Mouse (Mus musculus): ENCODE measurements around the gene Tmem141.

Gene Tmem141

DNA sequence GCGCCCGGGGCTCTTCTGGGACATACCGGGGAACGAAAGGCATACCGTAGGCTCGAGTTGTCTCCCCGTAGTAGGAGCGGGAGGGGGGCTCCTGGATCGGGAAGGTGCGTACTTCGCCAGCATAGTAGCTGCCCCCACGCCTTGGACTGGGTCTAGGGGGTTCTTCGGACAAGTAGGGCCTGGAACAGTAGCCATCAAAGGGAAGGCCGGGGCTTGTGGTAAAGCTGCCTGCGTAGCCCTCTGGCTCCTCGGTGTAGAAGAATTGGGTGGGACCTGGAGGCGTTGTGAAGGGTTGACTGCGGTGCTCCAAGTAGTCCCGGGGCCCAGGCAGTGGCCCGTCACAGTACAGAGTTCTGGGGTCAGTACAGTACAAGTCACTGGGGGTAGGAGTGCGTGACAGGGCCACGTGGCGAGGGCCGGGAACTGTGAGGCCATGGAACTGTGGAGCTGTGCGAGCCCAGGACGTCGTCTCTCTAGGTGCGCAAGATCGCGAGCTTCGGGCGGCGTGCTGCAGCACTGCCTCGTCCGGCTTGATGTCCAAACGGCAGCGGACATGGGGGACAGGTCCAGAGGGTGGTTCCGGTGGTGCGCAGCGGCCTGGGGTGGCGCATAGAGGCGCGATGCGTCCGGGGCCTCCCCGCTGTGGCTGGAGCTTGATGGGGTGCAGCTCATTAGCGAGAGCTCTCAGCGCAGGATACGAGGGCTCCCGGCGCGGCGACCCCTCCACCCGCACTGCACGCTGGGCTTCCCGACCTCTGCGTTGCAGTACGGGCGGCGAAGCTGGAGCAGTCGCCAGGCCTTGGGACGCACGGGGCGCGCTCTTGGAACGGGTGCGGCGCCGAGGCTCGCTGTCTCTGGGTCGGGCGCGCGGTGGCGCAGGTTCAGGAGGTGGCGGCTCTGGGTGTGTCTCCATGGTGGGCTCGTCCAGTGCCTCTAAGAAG is 42.7 kb downstream of the Tmem141 start:
- ATAC-seq (ENCODE audit: insufficient number of reproducible peaks, low FRiP score, low TSS enrichment) = no peak

DNA sequence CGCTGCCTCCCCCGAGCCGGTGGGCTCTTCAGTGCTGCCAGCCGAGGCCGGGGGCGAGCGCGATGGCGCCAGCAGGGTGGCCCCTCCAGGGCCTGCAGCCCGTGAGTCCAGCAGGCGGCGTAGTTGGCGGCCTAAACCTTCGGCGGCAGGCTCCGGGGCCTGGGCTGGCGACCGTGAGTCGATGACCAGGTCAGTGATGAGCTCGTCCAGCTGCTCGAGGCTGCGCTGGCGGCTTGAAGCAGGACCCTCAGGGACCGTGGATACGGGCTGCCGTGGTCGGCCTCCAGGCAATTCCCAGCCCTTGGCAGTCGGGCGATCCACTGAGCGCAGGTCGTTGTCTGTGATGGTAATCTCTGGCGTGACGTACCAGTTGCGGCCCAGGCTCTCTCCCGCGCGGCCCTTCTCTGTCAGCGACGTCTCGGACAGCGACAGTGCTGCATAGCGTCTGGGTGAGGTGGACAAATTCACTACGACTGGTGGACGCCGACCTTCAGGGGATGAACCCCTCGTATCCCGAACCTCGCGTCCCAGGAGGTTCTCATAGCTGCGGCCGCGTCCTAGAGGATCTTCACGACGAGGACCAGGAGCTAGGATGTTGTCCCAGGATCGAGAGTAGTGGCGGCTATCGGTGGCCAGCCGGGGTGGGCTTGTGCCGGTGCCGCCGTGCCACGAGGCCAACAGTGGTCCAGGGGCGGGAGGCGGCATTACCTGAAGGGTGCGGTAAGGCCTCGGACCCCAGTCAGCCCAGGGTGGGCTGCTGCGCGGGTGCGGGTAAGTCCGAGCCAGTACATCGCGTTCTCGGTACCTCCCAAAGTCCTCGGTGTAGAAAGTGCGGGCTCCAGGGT is 43.6 kb downstream of the Tmem141 start:
- no peak for ATAC-seq (ENCODE audit: insufficient number of reproducible peaks, low FRiP score, low TSS enrichment)

DNA sequence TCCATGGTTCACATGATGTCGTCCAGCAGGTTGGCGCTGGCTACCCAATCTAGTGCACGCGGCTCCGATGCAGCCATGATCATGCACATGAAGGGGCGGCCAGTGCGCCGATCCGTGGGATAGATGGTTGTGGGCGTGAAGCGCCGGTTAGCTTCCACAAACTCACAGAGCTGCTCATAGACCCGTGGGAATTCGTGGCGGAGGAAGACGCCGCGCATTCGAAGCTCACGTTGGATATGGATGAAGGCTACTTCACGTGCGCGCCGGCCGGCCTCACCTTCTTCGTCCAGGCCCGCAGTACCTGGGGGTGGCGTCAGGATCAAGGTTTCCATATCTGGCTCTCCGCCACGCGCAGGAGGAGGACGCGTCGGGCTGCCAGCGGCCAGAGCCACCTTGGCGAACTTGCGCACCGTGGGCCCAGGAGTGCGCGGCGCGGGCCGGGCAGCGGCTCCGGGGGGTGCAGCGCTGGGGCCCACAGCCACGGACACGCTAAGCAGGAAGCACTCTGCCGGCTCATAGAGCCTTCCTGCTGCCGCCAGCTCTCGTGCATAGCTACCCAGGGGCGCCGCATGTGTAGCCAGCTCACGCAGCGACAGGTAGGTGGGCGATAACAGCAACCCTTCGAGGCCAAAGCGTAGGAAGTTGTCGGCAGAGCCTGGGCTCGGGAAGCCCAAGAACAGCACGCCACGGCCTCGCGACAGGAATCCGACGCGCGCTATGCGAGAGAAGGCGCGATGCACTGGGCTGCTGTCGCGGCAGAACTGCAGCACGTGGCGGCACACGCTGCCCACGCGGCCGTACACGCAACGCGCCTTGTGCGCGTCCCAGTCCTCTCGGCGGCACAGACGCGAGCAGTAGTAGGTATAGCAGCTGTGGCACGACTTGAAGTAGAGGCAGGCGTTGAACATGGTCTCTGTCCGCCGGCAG is 44.6 kb downstream of the Tmem141 start:
- ATAC-seq (ENCODE audit: insufficient number of reproducible peaks, low FRiP score, low TSS enrichment) = no peak

DNA sequence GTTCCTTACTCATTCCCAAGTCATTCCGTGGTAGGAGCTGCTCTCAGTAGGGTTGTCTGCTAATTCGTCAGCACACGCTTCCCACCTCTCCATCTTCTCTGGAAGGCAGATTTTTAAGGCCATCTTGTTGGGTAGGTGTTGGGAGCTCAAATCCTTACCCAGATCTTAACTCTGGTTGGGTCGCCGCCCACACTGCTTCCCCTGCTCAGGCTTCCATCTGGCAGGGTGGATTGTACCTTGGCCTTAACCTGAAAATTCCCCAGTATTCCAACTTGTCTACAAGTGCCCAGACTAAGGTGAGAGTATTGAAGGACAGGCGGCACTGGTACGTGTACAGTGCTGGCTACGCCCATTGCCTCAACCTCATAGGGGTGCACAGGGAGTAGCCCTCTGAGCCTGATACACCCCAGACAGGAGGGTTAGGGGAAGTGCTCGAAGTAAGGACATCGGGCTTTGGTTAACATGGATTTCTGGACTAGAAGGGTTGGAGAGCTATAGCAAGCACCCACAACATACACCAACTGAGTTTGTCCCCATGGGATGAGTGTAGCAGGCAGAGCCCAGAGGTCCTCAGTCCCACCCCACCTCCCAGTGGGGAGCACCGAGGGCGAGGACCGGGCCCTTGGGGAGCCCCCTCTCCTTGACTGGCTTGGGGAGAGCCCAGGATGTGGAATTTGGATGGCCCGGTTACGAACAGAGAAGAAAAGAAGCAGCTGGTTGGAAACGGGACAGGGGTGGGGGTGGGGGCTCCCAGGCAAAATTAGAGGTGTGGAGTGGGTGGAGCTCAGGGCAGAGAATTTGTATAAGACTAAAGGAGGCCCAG is 45.6 kb downstream of the Tmem141 start:
- no peak for ATAC-seq (ENCODE audit: insufficient number of reproducible peaks, low FRiP score, low TSS enrichment)

DNA sequence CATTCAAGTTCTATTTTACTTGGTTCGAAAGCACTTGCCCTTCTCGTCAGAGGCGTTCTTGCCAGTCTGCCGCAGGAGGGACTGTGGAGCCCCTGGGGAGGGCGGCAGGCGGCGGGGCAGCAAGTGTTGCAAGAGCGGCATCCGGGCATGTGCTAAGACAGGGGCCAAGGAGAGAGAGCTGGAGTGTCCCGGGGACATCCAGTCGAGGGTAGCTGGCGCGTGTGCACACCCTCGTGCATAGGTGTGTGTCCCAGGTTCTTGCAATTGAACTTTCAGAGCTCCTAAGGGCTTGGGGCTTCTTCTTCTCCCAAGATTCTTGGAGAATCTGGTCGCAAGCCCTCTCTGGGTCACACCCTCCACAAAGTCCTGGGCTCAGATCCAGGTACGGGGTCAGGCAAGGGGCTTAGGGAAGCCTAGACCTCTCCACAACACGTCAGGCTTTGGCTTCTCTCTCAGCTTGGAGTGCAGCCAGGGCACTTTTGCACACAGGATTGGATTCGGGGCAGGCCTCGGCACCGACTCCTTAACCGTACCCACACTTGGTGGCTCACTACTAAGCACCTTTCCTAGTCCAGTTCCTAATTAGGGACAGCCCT is 46.3 kb downstream of the Tmem141 start:
- no peak for ATAC-seq (ENCODE audit: insufficient number of reproducible peaks, low FRiP score, low TSS enrichment)

DNA sequence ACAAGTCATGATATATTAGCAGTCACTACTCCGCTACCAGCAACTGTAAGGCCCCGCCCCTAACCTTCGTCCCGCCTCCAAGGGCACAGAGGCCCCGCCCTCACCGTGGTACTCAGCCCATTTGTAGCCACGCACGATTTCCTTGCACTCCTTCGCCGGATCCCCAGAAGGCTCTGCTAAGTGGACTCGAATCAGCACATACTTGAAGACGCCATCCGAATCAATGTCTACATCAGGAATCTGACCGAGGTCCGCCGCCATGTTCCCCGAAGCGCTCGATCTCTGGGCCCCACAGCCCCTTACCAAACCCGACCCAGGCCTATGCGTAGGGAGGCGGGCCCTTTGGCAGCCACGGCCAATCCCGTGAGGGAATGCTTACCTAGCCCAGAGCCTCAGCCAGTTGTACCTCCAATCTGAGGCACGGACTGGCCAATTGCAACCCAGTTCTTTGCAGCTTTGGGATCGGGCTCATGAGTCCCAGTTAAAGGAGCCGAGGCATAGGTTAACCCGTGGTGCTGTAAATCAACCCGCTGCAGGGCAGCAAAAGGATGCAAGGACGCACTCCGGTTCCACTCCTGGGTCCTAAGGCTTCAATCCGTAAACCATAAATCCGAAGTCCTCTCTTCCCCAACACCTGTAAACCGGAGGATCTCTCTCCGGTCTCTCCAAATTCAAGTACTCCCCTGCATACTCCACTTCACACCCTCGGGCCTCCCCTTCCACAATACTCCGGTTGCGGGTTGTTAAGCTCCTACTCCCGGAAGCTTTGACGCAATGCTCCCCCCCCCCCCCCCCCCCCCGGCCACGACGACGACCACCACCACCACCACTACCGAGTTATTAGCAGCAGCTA is 47.0 kb downstream of the Tmem141 start, which contains the start of the genes Mamdc4 and Phpt1:
Gene Mamdc4 (minus strand): TSS at position 267 of the 853 bp plus-strand sequence.
Gene Phpt1 (minus strand): TSS at position 646 of the 853 bp plus-strand sequence.
- ATAC-seq (ENCODE audit: insufficient number of reproducible peaks, low FRiP score, low TSS enrichment) = peak; percentile 91

DNA sequence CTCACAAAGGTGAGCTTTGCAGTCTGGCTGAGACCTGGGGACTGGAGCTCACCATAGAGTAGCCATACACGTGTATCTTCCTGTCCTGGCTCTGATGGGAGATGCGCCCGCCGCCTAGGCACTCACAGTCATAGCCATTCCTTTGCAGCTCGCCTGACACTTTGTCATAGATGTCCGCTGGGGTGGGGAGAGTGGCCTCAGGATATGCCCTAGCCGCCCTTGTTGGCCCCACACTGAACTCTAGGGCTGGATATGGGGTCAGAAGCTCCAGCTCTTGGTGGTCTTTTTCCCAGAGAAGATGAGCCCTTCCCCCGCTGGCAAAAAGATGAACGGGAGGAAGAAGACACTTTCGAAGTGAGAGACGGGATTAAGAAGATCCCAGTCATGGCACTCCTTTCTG is 47.7 kb downstream of the Tmem141 start:
- ATAC-seq (ENCODE audit: insufficient number of reproducible peaks, low FRiP score, low TSS enrichment) = no peak

DNA sequence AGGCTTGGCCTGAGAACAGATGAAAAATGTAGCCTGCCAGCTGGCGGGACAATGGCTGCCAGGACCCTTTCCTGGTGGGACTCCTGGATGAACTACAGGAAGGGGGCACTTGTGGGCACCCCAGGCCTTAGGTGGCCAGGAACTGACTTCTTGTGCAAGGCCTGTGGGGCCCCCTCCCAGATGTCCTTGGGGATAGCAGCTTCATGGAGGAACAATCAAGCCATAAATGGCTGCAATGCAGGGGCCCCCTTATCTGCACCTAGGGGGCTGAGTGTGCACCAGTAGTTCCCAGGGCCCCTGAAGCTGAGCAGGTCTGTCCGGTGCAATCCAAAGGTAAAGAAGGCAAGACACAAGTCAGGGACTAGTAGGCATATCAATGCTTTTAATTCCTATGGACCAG is 48.7 kb downstream of the Tmem141 start:
- ATAC-seq (ENCODE audit: insufficient number of reproducible peaks, low FRiP score, low TSS enrichment) = no peak

DNA sequence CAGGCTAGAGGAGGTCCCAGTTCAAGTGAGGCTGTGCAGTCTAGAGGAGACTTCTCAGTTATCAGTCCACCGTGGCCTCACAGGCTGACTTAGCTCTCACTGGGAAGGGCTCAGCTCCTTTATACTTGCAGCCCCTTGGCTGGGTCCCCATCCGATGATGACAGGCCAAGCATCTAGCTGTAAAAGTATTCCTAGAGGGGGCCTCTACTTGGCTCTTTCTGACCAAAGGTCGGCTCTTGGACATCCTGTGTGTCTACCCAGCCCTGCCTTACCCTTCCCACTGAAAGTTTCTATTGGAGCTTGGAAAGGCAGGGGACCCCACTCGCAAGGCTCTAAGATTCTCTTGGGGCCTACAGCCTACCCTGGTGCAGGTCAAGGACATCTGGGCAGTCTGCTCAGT is 50.6 kb downstream of the Tmem141 start:
- ATAC-seq (ENCODE audit: insufficient number of reproducible peaks, low FRiP score, low TSS enrichment) = no peak
